In the genomic region with DNA sequence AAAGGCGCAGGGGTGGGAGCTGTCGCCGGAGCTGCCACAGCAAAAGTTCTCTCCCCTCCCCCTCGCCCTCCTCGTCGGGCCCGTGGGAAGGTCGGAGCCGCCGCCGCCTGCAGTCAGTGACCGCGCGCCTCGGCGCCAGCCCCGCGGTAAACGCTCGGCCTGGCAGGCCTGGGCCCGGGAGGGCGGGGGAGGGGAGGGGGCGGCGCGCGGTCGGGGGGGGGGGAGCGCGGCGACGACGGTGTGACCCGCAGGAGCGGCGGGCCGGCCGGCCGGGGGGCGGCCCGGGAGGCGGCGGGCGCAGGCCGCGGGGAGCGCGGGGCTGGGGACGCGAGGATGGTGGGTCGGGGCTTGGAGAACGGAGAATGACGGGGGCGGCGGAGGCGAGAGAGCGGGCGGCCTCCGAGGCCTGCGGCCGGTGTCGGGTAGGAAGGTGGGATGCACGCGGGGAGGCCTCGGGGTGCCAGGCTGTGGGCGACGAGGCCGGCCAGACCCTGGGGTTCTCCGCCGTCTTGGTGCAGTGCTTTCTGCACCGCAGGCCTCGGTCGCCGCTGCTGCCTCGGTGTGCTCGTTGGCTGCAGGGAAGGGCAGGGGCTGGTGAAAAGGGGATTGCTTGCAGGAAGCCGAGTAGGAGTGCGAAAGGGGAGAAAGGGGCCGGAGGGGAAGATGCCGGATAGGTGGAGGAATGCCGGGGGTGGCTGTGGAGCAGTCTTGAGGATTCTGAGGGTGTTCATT, we compare ENCODE assay signal across 8 mouse cellular contexts. TPM values are rescaled to one million over a fixed set of nuclear protein-coding genes. Genes with fewer than 3 reads are reported as not detected.
DNase-seq lines count a peak whose midpoint lies in the region; ATAC-seq lines count a peak whose summit lies in the region.

No protein-coding gene starts in this region.

- no peaks in the 10 kb centered on the region for H3K36me3 ChIP-seq in forebrain, embryonic 12.5 days (replicated peaks)

- H3K27me3 ChIP-seq in forebrain, embryonic 12.5 days: no peaks in the 10 kb centered on the region

- peak overlapping the region; percentile 92 for H3K4me3 ChIP-seq in forebrain, embryonic 12.5 days (replicated peaks)

- peak; percentile 41; the same call in 1 of the 2 replicates for ATAC-seq in cerebellum, adult (ENCODE audit: insufficient number of reproducible peaks, low FRiP score, low TSS enrichment)
- ATAC-seq in forebrain, embryonic 12.5 days (ENCODE audit: low FRiP score): peak; percentile 79

- H3K9me3 ChIP-seq in forebrain, embryonic 12.5 days: no peaks in the 10 kb centered on the region

- WGBS in forebrain, embryonic 12.5 days: under 1% methylated on average over 59 of the region's 80 CpGs

- peak overlapping the region; percentile 91 for H3K4me2 ChIP-seq in forebrain, embryonic 12.5 days

- peaks cover 26% of the 10 kb centered on the region for H3K4me1 ChIP-seq in forebrain, embryonic 12.5 days

- peak; percentile 44 for DNase-seq in MN1 (ENCODE audit: low spot score)
- DNase-seq in heart, postnatal 10 days: peak; percentile 60 to 70
- peak; percentile 64 to 69 for DNase-seq in layer of hippocampus, postnatal 10 days (ENCODE audit: low spot score in 2 of 2)
- DNase-seq in lung, postnatal 36 days: peak; percentile 33
- peak; percentile 33 to 50 for DNase-seq in right cerebral cortex, adult 2 months (ENCODE audit: low spot score in 2 of 2)
- peak; percentile 40 for DNase-seq in urinary bladder, postnatal 25 days (ENCODE audit: low spot score)

- peak overlapping the region; percentile 99 for H3K9ac ChIP-seq in forebrain, embryonic 12.5 days

- intact Hi-C loops in heart, postnatal 10 days (cut with DNase I): loop anchor here (5.0 kb wide), 1 partner anchor 356 kb away; no protein-coding TSS in a partner anchor

- peak overlapping the region; percentile 96 for H3K27ac ChIP-seq in forebrain, embryonic 12.5 days

RNA-seq across cellular contexts. Expression of a gene that starts 0.4 kb away (rescaled TPM):
- 71.1 and 71.2 TPM in 2 replicates for polyA plus RNA-seq in forebrain, embryonic 12.5 days (2016; fragmentation: Nextera tagmentation; extraction: Ambion mirVana)
- total RNA-seq in heart, postnatal 10 days (2021): 10 to 100 TPM; 50.3 to 51.4 TPM
- 10 to 100 TPM; 87.4 to 92.3 TPM for total RNA-seq in layer of hippocampus, postnatal 10 days (2021)

Comparison
In these comparisons a context has a peak if more than half of its experiments do, and no peak if none do; other contexts are left out.
1. Peak in every context shown above with its lines: DNase-seq, ATAC-seq, H3K4me3 ChIP-seq and H3K27ac ChIP-seq.